Mouse (Mus musculus) urinary bladder, postnatal 4 days (tissue): ENCODE data around the gene Cyp2d26.
"Not testable (repeated sequence)": the region's sequence is repeated elsewhere in the genome, so short reads cannot be mapped to it uniquely, and the experiment has no call there.

ENCODE experiments used
- DNase-seq, 2 experiments: peaks; one replicate each; pipeline ENCODE4 v3.0.0; 2021 to 2022; ENCODE audit warnings: low spot score in 2 of 2

Cyp2d26 gene

DNA sequence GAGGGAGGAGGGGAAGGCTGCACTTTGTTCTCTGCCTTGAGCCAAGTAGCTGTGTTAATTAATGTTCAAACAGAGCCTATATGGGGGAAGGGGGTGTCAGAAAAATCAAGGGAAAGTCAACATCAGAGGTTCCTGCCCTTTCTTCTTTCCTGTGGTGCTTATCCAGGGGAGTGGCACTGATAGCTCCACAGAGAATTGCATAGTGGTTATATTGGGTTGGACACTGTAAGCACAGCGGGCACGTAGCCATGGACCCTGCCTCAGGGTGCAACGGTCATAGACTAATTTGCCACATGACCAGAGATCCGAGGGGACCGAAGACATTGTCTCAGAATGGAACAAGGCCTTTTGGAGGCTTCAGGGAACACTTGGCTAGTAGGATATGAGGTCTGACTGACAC lies at the start of gene Cyp2d26:
TSS of gene Cyp2d26 (minus strand) at position 18 of the 400 bp plus-strand sequence.
- no peak for DNase-seq

DNA sequence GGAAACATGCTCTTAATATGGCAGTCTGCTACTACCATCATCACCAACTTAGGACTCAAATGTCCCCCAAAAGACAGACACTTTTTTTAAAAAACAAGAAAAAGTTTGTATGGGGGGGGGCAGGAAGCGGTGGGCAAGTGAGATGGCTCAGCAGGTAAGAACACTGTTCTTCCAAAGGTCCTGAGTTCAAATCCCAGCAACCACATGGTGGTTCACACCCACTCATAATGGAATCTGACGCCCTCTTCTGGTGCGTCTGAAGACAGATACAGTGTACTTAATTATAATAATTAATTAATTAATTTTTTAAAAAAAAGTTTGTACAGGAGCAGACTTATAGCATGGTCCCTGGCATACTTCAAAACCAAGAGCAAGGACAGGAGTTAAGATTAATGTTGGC lies 45.1 kb upstream of the Cyp2d26 start:
- DNase-seq, result no peak

DNA sequence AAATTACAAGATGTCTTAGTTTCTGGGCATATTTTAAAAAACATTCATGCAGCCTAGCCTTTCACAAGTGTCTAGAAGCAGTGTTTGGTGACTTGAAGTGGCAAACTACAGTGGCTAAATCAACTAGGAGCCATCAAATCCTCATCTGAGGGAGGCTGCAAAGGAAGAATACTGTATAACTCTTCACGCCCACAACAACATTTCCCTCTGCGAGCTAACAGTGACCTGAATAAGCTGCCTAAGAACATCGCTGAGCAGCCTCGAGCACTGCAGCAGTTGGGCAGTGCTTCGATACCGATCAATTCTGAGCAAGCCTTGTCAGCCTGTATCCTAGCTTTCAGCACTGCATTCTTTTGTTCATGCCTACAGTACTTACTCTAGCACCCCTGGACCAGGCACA lies 35.8 kb upstream of the Cyp2d26 start:
- no peak for DNase-seq

DNA sequence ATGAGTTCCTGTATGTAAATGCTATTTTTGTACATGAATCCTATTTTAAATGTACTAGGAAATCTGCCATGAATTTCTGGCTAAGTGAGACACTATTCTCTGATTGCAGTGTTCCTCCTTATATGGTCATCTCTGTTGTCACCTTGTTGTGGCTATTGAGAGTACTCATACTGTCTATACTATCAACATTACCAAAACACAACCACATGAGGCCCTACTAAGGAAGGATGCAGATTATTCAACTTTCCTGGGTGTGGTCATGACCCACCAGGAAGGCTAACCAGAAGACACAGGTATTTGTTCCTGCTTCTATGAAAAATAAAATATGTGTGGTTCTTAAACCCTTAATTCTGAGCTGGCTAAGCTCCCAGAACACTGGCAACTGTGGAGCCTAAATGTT lies 31.8 kb upstream of the Cyp2d26 start:
- DNase-seq, result no peak

DNA sequence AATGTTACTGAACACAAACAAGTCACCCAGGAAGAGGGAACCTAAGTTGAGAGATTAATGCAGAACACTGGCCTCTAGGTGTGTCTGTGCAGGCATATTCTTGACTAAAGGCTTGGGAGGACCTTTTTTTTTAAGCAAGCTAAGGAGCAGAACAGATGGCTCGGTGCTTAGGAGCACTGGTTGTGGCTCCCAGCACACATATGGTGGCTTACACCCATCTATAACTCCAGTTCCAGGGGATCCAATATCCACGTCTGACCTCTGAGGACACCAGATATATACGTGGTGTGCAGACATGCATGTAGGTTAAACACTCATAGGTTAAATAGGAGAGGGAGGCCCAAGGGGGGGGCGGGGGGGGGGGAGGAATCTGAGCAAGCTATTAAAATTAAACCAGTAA lies 28.3 kb upstream of the Cyp2d26 start:
- DNase-seq, result no peak

DNA sequence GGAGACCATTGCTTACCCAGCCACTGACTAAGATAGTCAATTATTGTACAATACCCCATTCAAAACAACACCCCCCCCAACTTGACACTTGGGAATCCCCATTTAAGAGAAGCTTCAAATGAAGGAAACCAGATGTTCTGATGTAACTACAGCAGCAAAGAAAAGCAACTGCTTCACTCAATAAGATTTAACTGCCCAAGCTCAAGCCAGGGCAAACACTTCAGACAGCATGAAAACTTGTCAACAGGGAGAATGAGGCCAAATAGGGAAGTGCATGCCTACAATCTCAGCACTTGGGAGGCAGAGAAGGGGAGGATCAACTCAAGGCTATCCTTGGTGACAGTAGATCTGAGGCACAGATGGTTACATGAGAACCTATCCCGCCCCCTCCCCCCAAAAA lies 27.6 kb upstream of the Cyp2d26 start:
- DNase-seq, result no peak

DNA sequence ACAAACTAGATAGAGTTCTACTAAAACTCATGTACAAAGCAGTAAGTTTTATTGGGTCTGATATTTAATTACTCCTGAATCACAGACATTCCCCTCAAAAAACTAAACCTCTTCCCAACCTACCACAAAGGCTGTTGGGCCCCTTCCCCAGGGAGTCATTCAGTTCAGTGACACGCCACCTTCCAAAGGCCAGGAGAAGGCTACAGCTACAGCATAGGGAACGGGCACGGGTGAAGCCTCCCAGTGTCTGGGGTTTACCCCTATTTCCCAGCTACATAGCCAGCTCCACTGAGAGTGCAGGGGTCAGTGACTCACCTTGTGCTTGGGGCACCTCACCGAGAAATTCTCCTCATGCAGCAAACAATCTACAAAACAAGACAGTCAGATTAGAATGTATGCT lies 21.2 kb upstream of the Cyp2d26 start:
- no peak for DNase-seq

DNA sequence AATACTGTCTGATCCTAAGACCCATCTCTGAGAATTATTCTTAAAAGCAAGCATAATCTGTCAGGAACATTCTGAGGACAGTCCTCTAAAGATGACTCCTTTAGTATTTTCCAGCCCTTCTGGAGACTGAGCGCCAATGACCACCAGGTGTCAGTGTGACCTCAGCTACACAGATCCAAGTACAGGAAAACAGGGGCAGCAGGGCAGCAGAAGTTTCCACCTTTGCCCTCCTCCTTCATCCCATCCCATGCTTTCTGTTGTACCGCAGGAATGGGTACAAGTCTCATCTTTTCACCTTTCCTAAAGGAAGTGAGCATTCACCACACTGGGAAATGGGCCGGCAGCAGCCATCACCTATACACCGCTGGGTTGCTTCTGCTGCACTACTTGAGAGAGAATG lies 20.7 kb upstream of the Cyp2d26 start:
- DNase-seq, result no peak

DNA sequence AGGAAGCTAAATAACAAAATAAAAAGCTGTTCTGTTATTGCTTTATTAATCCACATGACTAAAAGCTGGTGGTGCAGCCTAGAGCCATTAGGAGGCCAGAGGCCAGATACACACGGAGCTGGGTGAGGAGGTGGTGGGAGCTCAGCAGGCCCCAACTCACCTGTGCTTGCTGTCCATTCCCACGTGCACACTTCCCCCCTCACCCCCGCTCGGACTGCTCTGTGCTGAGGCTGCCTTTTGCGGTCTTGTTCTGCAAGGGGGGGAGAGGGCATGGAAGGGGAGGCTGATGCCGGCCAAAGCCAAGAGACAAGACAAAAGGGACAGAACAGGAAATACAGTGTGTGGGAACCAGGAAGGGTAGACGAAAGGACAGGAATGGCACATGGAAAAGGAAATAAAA lies 20.2 kb upstream of the Cyp2d26 start:
- DNase-seq, result no peak

DNA sequence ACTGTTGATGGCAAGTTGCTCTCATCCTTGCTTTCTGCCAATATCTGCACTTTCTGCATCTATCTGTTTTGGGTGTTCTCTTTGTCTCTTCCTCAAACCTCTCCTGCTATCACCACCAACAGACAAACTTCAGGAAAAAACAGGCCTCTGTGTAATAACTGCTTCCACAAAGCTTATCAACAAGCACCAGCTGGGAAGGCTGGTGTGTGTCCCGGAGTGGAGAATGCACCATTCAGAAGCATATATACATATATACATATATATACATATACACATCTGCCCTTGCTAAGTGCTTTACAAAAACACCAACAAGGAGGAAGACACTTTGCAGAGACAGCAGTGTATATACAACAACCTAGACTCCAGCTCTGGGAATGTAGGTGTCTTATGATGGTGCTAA lies 16.5 kb upstream of the Cyp2d26 start:
- no peak for DNase-seq

DNA sequence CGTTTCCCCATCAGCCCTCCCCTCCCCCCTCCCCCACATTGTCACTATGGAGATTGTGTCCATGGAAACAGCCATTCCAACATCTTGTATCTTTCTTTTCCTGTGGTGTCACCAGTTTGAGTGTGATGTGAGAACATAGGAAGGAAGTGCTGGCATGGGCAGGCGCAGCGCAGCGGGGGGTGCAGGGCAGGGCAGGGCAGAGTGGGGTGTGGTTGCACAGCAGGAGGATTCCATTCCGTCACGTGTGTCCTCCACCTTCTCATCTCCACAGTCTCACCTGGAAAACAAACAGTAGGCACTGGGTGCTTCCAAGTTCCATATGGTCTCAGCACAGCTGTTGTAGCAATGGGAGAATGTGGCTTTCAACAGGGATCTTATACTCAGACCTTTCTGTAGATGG lies 15.4 kb upstream of the Cyp2d26 start:
- no peak for DNase-seq

DNA sequence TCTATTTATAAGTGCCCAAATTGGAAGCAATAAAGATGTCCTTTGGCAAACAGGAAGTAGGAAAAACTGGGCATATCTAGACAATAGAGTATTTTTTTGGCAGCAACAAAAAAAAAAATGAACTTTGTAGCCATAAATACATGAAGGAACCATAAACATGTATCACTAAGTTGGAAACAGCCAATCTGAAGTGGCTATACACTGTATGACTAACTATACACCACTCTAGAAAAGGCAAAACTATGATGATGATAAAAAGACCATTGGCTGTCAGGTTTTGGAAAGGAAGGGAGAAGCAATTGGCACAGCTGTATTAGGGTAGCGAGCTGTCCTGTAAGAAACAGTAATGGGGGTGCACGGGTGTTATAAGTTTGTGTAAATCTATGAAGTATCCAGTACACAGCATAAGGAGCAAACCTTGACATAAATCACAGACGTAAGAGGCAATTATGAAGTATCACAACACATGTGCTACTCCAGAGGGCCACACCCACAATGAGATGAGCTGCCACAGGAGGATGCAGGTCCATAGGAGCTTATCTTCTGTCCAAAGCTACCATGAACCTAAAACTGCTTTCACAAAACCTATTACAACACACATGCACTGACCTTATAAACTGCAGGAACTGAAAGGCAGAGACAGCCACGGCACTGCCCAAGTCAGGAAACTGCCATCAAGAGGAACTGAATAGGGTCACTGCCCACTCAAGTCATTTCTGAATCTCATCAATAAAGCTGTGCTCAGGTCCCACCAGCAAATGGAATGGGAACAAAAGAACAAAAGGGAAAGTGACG lies 13.1 kb upstream of the Cyp2d26 start:
- DNase-seq, result no peak

DNA sequence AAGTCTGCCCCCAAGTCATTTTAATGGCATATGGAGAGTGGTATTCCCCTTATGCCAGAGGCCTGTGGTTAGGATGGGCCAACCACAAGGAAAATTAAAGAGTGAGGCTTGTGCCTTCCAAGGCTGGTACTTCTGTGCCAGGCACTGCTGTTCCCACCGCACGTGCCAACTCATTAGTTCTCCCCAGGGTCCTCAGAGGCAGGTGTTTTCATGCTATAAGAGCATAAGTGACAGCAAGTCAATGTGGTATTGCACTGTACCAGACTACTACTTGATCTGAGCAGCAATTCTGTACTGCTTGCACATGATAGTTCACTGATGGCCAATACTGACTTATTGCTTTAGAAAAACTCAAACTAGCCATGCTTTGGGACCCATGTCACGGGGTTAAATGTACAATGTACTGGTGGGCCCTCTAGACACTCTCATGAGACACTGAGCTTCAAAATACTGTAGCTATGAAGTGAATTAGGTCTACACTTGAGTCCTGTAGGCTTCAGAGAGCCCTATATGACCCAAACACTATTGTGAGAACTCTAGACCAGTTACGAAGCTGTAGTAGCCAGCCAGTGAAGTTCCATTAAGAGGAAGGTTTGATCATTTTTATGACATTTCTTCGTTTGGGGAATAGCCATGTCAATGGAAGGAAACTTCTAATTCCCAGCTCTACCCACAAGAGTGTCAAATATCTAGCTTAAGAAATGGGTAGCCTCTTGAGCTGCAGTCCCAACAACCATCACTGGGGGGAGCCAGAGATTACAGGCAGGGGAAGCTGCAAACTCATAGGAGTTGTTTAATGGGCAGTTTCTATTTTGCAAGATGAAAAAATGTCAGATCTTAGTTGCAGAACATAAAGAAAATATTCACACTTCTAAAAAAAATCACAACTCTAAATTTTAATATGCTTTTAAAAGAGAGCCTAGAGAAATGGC lies 10.9 kb upstream of the Cyp2d26 start:
- DNase-seq, result peak; percentile 56 to 87

DNA sequence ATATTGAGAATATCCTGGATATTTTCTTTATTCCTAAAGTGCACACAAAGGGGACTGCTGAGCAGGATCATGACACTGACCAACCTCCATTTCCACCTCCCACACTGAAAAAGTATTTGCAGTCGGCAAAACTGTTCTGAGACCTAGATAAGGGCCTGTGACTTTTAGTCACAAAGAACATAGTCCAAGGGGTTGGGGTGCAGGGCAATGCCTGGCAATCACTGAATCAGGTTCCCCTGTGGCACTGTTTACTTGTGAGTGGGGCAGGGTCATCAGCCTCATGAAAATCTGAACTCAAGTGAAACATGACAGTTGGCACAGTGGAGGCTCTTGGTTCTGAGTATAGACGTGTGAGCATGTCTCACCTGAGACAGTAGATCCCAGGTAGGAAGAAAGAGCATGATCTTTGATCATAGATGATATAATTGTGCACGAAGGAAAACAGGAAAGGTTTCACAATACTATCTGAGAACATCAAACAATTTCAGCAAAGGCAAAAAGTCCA lies 1.9 kb upstream of the Cyp2d26 start:
- DNase-seq, result no peak

DNA sequence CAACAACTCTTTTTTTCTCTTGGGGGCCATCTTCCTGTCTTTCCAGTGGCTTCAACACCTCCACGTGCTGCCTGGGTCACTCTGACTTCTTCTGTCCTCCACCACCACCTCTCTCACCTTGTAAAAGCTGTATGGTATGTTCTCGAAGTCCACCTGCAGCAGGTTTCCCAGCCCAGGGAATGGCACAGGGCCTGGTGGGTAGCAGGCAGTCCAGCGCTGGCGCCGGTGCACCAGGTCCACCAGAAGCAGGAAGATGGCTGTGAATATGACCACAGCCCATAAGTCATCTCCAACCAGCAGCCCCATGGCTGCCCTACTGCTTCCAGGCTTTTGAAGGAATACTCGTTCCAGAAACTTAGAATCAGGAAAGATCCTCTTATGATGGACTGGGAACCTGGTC lies 226 bp downstream of the Cyp2d26 start:
- no peak for DNase-seq

DNA sequence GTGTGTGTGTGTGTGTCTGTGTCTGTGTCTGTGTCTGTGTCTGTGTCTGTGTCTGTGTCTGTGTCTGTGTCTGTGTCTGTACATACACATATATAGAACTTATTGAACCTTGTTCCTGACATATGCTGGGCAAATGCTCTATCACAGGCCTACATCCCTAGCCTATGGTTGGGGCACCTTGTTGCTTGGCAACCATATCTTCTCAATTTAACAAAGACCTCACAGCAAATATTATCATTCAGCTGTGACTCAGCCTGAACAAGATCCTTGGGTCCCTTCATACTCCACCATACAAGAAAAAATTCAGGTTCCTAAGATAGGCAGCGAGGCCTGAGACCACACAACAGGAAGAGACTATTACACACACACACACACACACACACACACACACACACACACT lies 640 bp downstream of the Cyp2d26 start:
- no peak for DNase-seq

DNA sequence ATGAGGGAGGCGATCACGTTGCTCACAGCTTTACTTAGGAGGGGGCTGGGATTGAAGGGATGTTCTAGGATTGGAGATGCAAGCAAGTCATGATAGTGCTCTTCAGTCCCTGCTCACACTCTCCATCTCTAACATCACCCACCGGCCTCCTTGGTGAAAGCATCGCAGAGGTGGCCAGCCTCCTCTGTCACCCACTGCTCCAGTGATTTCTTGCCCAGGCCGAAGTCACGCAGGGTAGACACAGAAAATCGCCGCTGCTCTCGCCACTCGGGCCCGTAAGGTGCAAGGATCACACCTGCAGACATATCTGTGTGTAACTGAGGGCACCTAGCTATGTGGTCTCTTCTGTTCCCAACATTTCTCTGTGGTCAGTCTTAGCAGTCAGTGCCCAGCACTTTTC lies 1.5 kb downstream of the Cyp2d26 start:
- DNase-seq, result no peak

DNA sequence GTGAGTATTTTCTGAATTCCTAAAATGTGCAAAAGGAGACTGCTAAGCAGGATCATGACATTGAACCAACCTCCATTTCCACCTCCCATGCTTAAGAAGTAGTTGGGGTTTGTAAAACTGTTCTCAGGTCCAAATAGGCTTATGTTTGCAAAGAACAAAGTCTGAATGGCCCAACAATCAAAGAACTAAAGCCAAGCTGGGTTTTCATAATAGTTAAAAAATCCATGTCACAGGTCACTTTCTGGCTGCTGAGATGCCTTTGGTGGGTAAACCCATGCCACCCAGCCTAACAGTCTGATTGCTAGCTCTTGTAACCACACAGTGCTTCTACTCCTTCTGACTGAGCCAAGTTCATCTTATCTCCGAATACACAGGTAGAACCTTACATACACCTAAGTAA lies 9.5 kb downstream of the Cyp2d26 start:
- no peak for DNase-seq

DNA sequence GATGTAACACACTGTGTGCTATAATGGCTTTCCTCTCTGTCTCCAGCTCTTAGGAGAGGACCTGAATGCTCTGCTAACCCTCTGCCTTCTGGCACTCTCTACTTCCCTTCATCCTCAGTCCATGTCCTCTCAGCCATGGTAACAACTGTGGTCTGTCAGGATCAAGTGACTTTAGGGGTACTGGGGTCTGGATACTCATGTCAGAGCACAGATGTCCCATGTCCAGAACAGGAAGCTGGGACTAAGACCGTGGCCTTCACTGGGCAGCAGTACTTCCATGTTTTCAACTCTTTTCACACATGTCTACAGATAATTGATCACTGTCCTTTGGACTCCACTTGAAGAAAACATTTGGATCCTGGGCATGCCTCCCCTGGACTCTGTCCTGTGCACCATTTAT lies 10.3 kb downstream of the Cyp2d26 start:
- no peak for DNase-seq

DNA sequence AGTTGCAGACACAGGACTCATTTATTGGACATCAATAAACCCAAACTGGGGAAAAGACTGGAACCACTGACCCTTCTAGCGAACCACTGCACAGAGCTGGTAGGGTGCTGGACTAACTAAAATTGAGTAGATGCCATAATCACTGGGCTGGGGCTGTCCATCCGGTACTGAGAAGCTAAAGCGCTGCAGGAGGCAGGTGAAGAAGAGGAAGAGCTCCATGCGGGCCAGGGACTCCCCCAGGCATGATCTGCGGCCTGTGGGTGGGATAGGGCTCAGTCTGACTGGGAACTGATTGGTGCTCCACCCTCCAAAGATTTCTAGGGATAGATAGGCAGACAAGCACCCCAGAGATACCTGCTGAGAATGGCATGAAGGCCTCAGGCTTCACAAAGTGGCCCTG lies 16.2 kb downstream of the Cyp2d26 start:
- not testable (repeated sequence) for DNase-seq

DNA sequence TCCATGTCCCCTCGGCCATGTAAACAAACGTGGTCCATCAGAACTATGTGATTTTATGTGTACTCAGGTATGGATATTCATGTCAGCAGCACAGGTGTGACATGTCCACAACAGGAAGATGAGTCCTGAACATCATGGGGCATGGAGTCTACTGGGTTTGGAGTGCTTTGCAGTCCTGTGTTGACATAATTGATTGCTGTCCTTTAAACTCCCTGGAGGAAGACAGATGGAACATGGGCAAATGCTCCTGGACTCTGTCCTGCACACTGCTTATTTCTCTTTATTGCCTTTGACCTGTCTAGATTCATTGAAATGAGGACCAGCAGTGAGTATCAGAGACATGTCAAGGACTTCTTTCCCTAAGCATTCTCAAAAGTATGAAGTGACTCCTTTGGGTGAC lies 28.2 kb downstream of the Cyp2d26 start:
- no peak for DNase-seq

DNA sequence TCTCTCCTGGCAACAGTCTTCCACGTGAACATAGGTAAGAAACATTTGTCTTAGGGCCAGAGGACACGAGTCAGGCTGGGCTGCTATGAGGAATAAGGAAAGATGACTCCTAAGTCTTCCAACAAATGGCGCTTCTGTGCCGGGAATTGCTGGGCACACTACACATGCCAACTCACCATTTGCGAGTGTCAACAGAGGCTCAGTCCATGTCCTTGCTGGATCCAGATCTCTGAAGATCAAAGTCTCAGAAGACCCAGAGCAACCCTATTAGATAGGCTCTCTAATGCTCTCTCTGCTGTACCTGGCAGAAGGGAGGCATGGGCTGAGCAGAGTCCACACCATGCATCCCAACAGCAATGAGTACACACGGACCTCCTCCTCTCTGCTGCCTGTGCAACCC lies 29.2 kb downstream of the Cyp2d26 start:
- DNase-seq, result no peak
